Mouse (Mus musculus) mammary gland, adult 2 months (tissue): ENCODE measurements around the gene Dtx1. TPM values are rescaled to one million over a fixed set of nuclear protein-coding genes. Genes with fewer than 3 reads are reported as not detected.

ENCODE experiments used
- polyA plus RNA-seq: library from polyadenylated mRNA; depleted of rRNA; stranded (reverse); fragments of >200 nt; gene quantifications from 2 replicates; pipeline ENCODE4 v1.2.3, GENCODE M21; 2012; ENCODE audit warnings: low replicate concordance; rRNA removed

The Dtx1 gene
- 33.2 and 71.3 TPM in 2 replicates for polyA plus RNA-seq

DNA sequence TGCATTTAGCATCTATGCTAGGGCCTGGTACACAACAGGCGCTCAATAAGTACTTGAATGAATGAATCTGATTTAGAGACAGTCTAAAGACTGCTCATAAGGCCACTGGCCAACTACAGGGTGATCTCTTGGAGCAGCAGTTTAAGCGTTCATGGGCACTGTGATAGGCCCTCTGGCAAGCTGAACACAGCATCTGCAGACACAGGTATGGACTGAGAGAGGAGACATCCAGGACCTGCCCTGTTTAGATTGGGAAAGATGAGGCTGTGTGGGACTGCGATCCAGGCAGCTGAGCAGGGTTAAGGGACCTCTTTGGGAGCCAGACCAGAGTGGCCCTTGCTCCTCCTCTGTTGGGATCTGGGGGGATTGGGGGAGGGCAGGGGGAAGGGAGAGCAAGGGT lies at the start of gene Dtx1:
Gene Dtx1, minus strand, starts transcription at position 101 of the 400 bp plus-strand sequence.

DNA sequence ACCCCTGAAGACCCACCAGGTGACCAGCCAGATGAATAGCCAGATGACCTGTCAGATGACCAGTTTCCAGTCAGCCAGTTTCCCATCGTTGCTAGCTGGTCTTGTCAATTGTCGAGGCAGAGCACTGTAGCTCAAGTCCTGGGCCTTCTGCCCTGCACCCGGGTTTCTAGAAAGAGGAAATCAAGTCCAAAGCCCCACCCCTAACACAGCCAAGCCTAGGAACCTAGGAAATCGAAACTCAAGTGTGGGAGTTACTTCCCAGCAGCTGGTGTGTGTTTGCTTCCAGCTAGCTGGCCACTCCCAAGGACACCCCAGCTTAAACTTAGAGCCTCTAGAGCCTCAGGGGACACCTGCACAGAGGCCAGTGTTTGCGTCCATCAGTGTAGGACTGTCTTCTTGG lies 38.0 kb upstream of the Dtx1 start, which contains the start of gene Oas2:
Gene Oas2, minus strand, starts transcription at position 166 of the 400 bp plus-strand sequence.

DNA sequence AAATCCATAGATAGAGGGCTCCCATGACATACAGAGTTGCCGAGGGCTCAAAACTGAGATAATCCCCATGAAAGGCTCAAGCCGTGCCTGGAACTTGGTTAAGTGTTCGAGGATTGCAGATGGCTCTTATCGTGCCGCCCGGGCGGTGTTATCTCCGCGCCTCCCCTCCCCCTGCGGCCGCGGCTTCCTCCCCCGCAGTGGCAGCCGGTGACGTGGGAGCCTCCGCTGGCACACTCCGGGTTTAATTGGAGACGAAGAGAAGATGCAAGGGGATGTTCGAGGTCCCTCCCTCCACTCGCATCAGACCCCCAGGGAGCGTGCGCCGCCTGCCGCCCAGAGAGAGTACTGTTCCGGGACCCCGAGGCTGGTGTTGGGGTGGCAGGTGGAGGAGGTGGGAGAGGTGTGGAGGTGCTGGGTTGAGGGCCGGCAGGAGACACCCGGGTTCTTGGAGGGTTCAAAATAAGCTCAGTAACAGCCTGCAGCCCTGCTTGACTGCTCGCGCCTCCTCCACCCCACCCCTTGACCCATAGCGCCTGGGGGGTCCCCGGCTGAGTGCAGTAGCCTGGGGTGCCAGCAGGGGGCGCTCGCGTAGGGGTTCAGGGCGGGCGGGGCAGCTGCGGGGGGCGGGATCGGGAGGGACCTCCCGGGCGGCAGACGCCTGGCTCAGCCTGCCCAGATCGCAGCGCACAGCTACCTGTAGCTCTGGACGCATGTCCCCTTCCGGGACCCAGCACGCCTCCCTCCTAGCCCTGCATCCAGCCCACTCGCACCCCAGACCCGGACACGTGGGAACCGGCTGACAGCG lies 63.0 kb downstream of the Dtx1 start, which contains the start of gene Rasal1:
Gene Rasal1, plus strand, starts transcription at position 244 of the 805 bp plus-strand sequence.

DNA sequence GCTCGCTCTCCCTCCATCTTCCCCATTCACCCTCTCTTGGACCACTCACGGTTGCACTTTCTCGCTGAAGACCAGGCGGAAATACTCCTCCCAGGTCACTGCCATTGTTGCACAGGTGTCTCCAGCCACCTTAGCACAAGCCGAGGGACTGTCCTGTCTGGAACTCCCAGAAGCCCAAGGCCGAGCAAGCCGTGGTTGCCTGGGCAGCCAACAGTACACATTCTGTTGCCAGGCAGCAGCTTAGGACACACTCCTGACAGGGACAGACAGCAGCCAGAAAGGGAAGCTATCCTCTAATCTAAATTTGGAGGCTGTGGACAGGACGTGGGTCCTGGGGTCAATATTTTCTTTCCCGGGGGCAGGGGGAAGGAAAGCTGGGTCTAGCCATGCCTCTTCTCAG lies 77.6 kb downstream of the Dtx1 start, which contains the start of gene Cfap73:
Gene Cfap73, minus strand, starts transcription at position 105 of the 400 bp plus-strand sequence.

Other genes starting within 250 kb of the Dtx1 start
- 6.4 and 12.1 TPM in 2 replicates for gene Sdsl, start 239.1 kb downstream of the Dtx1 start, polyA plus RNA-seq
- 1.9 TPM in 1 of 2 replicates, not detected in the other for gene Sds, start 235.4 kb downstream of the Dtx1 start, polyA plus RNA-seq
- gene Plbd2, start 208.3 kb downstream of the Dtx1 start, polyA plus RNA-seq, result 44.7 and 58.3 TPM in 2 replicates
- 45.1 and 51.3 TPM in 2 replicates for gene Slc8b1, start 200.8 kb downstream of the Dtx1 start, polyA plus RNA-seq
- gene Tpcn1, start 123.3 kb downstream of the Dtx1 start, polyA plus RNA-seq, result 96.5 and 128 TPM in 2 replicates
- 0.09 and 0.10 TPM in 2 replicates for gene Iqcd, start 122.9 kb downstream of the Dtx1 start, polyA plus RNA-seq
- gene Rita1, start 99.3 kb downstream of the Dtx1 start, polyA plus RNA-seq, result 16.2 and 21.6 TPM in 2 replicates
- gene Ddx54, start 99.2 kb downstream of the Dtx1 start, polyA plus RNA-seq, result 36.0 and 68.7 TPM in 2 replicates
- gene Cfap73, start 77.7 kb downstream of the Dtx1 start, polyA plus RNA-seq, result not detected in 2 replicates
- 8.6 and 17.3 TPM in 2 replicates for gene Rasal1, start 63.1 kb downstream of the Dtx1 start, polyA plus RNA-seq
- 16.2 and 35.6 TPM in 2 replicates for gene Oas2, start 37.9 kb upstream of the Dtx1 start, polyA plus RNA-seq
- 6.4 and 7.7 TPM in 2 replicates for gene Oas3, start 65.7 kb upstream of the Dtx1 start, polyA plus RNA-seq
- not detected in 2 replicates for gene Oas1e, start 83.6 kb upstream of the Dtx1 start, polyA plus RNA-seq
- 3.6 and 5.2 TPM in 2 replicates for gene Oas1c, start 100.6 kb upstream of the Dtx1 start, polyA plus RNA-seq
- 0.20 and 1.3 TPM in 2 replicates for gene Oas1f, start 135.4 kb upstream of the Dtx1 start, polyA plus RNA-seq
- gene Oas1h, start 149.5 kb upstream of the Dtx1 start, polyA plus RNA-seq, result not detected in 2 replicates
- 3.5 and 4.9 TPM in 2 replicates for gene Oas1g, start 175.7 kb upstream of the Dtx1 start, polyA plus RNA-seq
- 8.8 and 12.8 TPM in 2 replicates for gene Oas1a, start 195.6 kb upstream of the Dtx1 start, polyA plus RNA-seq
- not detected in 2 replicates for gene Oas1d, start 202.6 kb upstream of the Dtx1 start, polyA plus RNA-seq